Mouse (Mus musculus) gastrocnemius, postnatal 4 days (tissue): Measurements from ENCODE around the gene Ctu2. TPM values are rescaled to one million over a fixed set of nuclear protein-coding genes. Genes with fewer than 3 reads are reported as not detected.

Source experiments
- DNase-seq, 2 experiments: peaks; one replicate each; pipeline ENCODE4 v3.0.0; 2021 to 2022; ENCODE audit warnings: low spot score in 2 of 2, mixed read lengths in 2 of 2
- total RNA-seq, 2 experiments: library from RNA; stranded (reverse); gene quantifications; 2 replicates each; pipeline ENCODE4 v1.2.3; 2021

Gene Ctu2
- total RNA-seq, 2 experiments from 2014 or later: 18.3 to 18.9 TPM

DNA sequence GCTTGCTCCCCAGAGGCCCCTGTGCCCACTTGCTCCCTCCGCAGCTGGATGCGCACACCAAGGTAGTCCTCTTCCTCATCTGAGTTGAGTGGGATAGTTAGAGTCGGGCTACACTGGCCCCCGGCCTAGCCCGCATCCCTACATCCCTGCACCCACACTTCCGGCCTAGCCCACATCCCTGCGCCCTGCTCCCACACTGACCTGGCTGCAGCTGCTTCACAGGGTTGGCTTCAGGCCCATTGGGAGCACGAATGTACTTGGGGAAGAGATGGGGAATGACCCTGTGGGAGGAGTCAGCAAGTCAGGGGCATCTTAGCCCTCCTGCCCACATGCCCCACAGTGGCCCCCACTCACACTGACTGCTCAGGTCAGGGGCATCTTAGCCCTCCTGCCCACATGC, 6.5 kb downstream of the Ctu2 start:
- no peak for DNase-seq

DNA sequence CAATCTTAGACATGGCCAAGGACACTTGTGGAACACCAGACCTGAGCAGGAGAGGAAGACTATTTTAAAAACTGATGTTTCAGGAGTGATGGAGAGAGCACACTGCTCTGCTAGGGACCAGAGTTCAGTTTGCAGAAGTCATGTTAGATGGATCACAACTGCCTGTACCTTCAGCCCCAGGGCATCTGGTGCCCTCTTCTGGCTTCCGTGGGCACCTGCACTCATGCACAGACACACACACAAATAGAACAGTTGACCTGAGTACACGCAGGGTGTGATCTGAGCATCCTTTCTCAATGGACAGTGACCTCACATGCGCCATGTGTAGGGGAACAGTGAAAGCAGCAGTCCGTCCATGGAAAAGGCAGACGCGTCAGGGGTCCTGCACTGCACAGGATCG, 7.9 kb downstream of the Ctu2 start:
- no peak for DNase-seq

DNA sequence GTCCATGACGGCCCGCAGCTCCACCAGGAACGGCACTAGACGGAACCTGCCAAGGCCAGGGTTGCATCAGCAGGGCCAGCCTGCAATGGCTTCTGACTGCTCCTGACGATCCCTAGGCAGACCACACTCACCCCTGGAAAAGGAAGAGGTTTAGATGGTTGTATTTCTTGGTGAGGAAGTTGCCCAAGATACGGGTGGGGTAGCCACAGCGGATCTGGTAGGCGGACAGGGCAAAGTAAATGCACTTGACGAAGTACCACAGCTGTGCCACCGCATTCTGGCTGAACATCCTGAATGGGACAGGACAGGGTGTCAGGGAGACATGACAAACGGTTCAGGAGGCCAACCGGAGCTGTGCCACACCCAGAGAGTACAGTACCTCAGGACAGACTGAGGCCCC, 8.9 kb downstream of the Ctu2 start:
- DNase-seq: no peak

DNA sequence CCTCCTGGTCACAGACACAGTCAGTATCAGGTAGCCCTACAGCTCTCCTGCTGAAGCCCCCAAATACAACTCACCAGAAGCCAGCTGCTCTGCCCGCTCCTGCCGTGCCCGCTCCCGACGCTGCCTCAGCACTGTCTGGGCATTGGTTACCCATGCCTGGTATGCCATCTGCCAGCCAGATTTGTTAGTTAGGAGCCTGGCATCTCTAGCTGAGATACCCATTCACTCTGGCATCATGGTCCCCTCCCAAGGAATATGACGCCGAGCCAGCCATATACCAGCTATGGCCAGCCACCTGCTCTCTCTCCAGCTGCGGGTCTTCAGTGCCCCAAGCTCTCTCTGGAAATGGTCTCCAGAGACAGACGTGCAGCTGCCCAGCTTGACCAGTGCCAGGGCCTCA, 12.4 kb downstream of the Ctu2 start:
- no peak for DNase-seq

DNA sequence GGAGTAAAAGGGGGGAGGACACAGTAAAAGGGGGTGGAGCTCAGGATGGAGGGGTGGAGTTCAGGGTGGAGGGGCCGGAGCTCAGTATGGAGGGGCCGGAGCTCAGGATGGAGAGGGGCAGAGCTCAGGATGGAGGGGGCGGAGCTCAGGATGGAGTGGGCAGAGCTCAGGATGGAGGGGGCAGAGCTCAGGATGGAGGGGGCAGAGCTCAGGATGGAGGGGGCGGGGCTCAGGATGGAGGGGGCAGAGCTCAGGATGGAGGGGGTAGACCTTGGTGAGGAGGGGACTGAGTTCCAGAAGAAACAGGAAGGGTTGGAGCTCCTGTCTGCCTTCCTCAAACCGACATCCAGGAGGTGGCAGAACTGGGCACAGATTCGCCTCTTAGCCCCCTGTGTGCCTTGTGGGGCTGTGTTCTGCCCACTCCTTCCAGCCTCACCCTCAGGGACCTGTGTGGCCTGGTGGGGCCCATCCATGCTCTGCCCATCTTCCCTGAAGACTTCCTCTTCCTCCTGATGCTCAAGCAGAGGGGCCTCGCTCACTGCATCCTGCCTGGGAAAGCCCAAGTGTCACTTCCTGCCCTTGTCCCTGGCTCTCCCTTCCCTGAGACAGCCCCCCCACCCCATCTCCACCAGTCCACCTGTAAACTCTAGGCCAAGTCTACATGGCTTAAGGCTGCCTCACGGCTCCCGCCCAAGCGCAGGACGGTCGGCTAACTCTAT, 21.2 kb downstream of the Ctu2 start:
- DNase-seq: no peak

DNA sequence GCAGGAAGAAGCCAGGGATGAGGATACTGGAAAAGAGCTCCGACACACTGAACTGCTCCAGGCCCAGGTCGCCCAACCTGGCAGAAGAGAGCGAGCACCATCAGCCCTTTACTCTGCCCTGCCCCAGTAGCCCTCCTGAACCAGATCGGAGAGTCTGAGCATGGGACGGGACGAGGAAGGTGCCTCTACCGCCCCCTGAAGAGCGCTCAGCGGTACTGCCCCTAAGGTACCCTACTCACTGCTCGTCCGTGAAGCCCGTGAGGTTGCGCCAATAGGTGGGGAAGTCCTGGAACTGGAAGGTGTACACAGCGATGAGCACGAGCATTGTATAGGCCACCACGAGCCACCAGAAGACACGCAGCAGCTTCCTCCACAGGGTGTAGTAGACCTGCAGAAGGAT, 22.0 kb downstream of the Ctu2 start:
- no peak for DNase-seq

DNA sequence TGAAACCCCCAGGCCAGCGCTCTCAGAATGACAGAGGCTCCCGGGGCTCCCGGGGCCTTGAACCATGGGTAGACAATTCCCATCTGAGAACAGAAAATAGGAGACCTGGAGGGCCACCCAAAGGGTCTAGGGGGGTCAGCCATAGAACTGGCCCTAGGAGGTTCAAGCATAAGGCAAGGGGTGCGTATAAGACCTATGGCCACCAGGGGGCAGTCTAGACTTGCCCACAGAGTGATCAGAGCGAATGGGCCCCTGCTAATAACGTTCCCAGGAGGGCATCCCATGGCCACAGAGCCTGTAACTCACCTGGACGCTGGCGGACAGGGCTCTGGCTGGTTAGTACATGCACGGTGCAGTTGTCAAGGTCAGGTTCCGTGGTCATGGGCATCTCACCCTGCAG, 24.9 kb downstream of the Ctu2 start:
- DNase-seq: peak; percentile 72 to 80

DNA sequence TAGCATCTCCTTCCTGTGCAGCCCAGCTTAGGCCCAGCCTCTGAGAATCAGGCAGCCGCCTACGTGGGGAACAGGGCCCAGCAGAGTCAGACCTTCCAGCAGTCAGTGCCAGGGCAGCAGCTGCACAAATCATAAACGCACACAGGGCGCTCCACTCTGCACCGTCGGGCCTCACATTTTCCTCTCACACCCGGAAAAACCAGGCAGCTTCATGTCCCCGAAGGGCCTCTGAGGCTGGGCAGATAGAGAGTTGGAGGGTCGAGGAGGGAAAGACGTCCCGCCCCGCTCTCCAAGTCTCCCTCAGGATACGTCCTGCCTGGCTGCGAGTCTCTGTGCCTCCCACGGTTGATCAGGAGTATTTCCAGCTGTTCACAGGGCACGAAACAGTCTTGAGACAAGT, 35.6 kb downstream of the Ctu2 start:
- DNase-seq: peak; percentile 61 to 83

DNA sequence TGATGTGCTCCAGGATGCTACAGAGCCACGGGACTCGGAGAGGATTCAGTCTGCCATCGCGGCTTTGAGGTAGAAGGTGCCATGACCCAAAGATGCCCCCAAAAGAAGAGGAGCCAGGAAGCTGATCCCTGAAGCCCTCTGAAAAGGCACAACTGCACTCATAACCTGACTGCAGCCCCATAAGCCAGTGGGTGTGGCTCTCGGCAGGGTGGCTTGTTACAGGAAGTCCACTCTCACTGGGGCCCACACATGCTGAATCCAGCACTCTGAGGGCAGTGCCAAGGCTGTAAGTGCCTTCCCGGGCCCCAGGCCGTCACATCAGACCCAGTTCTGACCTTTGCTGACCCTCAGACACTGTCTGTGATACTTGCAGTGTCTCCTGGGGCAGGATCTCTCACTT, 36.4 kb downstream of the Ctu2 start:
- DNase-seq: no peak

DNA sequence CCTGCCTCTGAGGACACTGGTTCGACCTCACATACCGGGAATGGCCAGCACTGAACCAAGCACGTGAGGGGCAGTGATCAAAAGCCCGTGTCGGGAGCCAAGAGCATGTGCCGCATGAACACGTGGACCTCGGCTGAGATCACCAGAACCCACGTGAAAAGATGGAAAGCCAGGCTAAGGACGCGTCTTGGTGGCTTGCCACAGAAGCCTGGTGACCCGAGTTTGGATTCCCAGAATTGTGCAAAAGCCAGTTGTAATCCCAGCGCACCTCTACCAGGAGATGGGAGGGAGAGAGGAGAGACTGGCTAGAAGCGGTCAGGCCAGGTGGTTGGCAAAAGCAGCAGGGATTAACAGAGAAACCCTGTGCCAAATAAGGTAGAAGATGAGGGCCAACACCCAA, 39.8 kb downstream of the Ctu2 start:
- no peak for DNase-seq

DNA sequence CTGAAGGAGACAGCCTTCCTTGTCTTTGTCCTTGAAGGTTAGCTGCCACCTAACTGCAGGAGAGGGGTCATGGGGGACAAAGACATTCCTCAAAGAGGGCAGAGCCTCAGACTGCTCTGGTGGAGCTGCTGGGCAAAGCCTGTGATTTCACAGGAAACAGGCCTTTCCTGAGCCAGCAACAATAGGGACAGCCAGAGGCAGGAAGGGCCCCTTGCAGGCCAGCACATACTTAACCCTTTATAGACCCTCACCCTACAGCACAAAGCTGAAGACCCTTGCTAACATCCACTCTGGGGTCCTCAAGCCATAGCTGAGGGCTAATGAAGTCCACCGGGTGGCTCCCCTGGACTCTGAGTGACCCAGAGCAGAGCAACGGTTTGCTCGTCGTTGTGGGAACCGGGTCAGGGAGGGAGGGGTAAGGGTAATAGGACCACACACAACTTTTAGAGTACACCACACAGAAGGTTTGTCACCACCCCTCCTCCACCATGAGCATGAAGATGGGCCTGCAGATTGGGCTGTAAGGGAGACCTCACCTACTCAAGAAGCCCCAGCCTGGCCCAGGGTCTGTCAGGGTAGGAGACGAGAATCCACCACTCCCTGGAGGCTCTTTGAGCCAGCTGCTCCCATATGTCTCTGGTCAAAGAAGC, 41.7 kb downstream of the Ctu2 start:
- DNase-seq: peak in 1 of 2 experiments; percentile 29

DNA sequence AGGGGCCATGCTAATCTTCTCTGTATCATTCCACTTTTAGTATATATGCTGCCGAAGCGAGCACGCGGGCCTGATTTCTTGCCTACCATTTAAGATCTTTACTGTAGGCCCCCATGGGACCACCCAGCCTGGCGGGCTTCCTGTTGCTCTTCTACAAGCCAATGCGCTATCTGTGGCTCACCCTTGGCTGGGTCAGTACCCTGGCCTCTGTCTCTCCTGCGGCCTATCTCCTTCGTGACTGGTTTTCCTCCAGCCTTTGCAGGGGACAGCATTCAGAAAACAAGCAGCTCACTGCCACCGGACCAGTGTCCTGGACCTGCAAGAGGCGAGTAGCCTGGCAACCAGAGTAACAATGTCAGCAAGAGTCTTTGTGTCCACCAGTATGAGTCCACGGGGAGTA, 44.7 kb downstream of the Ctu2 start:
- no peak for DNase-seq

DNA sequence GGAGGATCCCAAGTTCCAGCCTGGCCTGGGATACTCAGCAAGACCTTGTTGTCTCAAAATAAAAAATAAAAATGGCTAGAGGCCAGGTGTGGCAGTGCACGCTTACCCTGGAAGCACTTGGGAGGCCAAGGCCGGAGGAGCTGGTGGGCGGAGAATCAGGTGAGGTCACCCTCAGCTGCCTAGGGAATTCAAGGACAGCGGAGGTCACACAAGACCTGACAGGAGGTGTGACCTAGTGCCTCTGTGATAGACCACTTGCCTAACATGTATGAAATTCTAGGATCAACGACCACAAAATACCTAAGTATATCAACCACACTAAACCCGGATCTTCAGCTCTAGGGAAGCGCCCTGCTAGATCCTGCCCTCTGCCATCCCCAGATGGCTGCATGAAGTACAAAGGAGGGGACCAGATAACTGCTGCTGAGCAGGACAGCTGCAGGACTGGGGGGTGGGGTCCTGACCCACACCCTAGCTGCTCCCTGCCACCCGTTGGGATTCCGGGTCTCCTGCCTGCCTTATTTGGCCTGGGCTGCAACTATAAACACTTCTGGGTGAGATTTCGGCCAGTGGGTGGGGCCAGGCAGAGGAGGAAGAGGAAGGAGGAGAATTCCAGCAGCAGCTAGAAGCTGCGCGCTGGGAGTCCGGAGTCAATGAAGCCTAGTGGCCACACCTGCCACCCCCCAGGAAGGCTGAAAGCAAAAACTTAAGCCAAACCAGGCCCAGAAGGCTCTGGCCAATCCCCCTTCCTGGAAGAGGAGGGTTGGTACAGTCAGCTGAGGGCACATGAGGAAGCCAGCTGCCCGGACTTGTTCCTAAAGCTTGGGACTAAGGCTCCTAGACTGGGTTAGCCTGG, 47.1 kb downstream of the Ctu2 start:
- DNase-seq: peak in 1 of 2 experiments; percentile 55

DNA sequence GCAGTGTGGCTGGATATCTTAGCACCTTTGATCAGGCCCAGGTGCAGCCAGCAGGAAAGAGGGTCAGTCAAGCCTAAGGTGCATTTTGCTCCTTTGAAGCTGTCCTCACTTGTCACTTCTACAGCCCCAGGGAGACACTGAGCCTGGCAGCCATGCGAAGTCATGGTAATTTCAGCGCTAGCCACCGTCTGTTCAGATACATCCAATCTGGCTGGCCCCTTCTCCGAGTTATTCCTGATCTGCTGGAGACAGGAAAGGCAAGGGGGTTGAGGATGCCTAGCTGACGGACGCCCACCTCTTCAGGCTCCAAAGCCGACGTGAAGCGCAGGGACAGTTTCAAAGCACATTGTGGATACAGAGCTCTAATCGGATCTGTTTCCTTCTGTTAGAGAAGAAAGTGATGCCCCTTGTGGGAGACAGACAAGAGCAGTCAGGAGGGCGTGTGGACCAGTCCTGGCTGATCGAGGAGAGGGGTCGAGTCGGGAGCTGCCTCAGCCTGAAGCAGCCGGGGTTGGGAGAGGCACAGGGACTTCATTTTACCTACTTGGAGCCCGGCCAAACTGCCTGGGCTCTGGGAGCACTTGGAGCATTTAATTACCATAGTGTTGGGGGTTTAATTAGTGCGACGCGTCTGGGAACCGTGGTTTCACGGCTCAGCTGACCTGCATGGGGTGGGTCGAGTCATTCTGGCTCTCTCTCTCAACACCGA, 47.9 kb downstream of the Ctu2 start:
- DNase-seq: no peak

DNA sequence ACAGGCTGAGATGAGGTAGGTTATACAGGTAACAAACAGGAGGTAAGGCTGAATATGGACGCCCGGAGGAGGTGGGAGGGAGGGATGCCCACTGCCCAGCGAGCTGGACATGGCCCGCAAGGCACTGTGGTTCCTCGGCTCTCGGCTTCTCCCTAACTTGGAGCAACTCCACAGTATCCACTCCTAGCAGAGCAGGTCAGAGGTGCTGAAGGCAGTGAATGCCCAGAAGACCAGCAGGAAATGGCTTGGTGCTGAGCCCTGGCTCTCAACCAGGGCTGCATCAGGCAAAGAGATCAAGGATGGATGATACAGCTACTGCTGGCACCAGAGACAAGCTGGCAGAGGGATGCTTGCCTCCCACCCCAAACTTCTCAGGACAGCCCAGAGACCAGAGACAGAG, 48.6 kb downstream of the Ctu2 start:
- DNase-seq: no peak

DNA sequence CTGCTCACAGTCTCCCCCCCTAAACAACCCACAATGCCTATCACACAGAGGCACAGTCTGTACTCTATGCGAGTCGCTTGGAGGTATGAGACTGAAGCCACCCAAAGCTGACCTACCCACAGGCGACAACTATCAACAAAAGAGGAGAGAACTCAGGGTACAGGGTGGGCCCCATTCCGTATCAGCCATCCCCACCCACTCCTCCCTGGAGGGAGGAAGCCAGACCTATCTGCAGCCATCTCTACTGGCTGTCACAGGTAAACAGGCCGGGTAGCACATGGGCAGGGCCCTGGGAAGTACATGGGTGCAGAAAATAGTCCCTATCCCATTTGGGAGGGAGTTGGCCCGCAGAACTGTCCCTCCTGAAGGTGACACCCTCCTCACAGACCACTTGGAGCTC, 49.1 kb downstream of the Ctu2 start:
- no peak for DNase-seq

DNA sequence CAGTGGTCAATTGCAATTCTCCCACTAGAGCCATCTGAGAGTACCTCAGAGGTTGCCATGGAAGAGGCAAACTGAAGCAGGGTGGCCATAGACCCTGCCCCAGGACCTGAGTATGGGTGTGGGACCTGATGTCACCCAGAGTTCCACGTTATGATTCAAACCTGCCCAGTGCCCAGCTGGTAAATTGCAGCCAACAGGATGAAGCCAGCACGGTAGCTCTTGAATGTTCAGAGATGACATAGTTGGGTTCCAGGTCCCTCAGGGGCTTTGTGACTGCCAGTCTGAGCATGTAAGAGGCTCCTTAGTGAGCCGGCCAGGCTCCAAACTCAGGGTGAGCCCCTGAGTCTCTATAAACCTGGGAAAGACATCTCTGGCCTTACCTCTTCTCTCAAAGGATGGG, 50.1 kb downstream of the Ctu2 start:
- no peak for DNase-seq

DNA sequence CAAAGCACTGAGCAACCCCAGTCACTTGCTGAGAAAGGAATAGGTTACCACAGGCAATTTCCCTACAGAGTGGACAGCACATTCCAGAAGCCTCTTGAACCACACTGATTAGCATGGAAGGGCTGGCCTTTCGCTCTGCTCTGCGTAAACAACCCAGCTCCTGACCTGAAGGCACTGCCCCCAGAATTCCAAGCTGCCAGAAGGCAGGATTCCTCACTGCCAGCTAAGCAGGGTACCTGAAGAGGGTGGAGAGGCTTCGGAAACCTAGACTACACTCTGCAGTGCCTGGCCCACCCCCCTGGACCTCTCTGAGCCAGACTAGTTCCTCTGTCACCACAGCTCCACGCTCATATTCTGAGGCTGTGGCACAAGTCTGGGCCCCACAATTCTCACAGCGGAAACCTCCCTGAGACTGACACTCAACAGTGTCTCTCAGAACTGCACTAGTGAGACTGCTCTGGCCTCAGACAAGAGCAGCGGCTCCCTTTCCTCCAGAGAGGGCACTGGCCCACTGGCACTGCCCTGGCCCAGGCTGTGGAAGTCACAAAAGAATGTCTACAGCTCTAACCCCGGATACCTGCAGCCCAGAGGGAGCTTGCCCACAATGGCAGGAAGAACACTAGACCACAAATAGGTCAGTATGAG, 50.7 kb downstream of the Ctu2 start:
- no peak for DNase-seq

DNA sequence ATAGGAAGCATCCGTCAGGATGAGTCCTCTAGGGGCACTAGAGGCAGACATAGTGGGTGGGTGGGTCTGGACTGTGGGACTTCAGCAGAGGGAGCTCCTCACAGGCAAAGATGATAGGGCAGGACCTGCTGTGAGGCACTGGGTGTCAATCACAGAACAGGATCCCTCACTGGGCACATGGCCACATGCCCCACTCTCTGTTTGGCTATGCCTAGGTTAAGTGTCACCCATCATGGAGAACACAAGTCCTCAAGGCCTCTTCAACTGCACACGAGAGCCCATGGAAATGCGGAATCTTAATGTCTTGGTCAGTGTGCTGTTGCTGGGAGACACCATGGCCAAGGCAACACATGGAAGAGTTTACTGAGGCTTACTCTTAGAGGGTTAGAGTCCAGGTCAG, 52.0 kb downstream of the Ctu2 start:
- DNase-seq: no peak

DNA sequence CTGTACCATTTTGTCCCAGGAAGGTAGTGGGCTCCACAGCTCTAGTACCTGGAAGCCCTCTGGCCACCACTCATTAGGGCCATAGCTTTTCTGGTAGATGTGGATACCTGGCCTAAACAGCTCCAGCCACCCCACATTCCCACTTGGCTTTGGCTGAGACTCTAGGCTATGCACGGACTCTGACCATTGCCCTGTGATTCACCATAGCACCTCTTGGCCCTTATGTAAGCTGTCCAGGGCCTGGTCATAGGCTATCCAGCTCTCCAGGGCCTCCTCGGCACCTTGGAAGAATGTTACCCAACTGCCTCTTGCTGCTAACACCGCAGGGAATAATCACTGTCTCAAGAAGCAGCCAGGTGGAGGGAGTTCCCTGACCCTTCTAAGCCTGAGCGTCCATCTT, 53.2 kb downstream of the Ctu2 start:
- DNase-seq: no peak

DNA sequence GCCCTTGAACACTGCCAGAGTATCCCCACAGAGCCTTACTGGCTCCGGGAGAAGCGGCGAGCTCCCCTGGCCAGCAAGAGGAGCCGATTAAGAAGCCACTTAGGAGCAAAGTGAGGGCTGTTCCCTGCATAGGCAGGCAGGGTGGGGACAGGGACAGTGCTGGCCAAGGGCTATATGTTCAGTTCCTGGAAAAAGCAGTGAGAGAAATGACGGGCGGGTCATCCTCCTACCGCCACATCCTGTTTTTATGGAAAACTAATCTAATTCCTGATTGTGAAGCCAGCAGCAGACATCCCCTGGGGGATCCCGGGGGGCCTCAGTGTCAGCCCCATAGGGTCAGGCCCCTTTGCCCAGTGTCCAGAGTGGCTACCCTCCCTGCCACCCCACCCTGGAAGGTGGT, 55.4 kb downstream of the Ctu2 start:
- no peak for DNase-seq
